Mouse (Mus musculus) neural tube, embryonic 14.5 days (tissue): ENCODE results near the gene Mthfs. TPM values are rescaled to one million over a fixed set of nuclear protein-coding genes. Genes with fewer than 3 reads are reported as not detected.
"Not testable (repeated sequence)": the region's sequence is repeated elsewhere in the genome, so short reads cannot be mapped to it uniquely, and the experiment has no call there.

ENCODE experiments used
- ATAC-seq: fragments of 200-750 bp; cut with Nextera tagmentation; 2 replicates; pipeline ENCODE4 v1.8.0; 2017; ENCODE audit warnings: low read depth, mild to moderate bottlenecking, moderate TSS enrichment, moderate library complexity
- H3K27ac ChIP-seq: fragments of 300-500 bp; sonication (generic); 2 replicates; pipeline ENCODE4 v1.5.1; 2014; ENCODE audit warnings: low read depth, mild to moderate bottlenecking, control low read depth, low read length, moderate library complexity, mixed read lengths
- H3K27me3 ChIP-seq: fragments of 300-500 bp; sonication (generic); 2 replicates; pipeline ENCODE4 v1.6.1; 2014; ENCODE audit warnings: low read length; ENCODE audit not compliant: control insufficient read depth, insufficient read depth
- H3K36me3 ChIP-seq: fragments of 300-500 bp; sonication (generic); 2 replicates; pipeline ENCODE4 v1.6.1; 2014; ENCODE audit warnings: low read length, mixed read lengths; ENCODE audit not compliant: control insufficient read depth, insufficient read depth
- H3K4me1 ChIP-seq: fragments of 300-500 bp; sonication (generic); 2 replicates; pipeline ENCODE4 v1.6.1; 2014; ENCODE audit warnings: low read length; ENCODE audit not compliant: control insufficient read depth, insufficient read depth
- H3K4me2 ChIP-seq: fragments of 300-500 bp; sonication (generic); 2 replicates; pipeline ENCODE4 v1.6.1; 2014; ENCODE audit warnings: mild to moderate bottlenecking, low read depth, low read length, control low read depth
- H3K4me3 ChIP-seq: fragments of 300-500 bp; sonication (generic); 2 replicates; pipeline ENCODE4 v1.5.1; 2014; ENCODE audit warnings: low read depth, low read length, control low read depth, mixed read lengths
- H3K9ac ChIP-seq: fragments of 300-500 bp; sonication (generic); replicated peaks from 2 replicates; pipeline ENCODE4 v1.6.1; 2014; ENCODE audit warnings: low read depth, mild to moderate bottlenecking, control low read depth, low read length, mixed read lengths
- H3K9me3 ChIP-seq: fragments of 300-500 bp; sonication (generic); 2 replicates; pipeline ENCODE4 v1.6.1; 2016; ENCODE audit warnings: low read length; ENCODE audit not compliant: control insufficient read depth
- WGBS: fragments of 180-500 bp; shearing (Covaris S2); extraction: QIAGEN DNeasy Blood & Tissue Kit; methylation state at CpG from one replicate; pipeline ENCODE4 v1.1.7; 2014; 5-methylcytosine and 5-hydroxymethylcytosine counted together
- polyA plus RNA-seq: library from polyadenylated mRNA; unstranded; fragments of >200 nt; fragmentation: Nextera tagmentation; extraction: Ambion mirVana; gene quantifications from 2 replicates; pipeline ENCODE4 v1.2.1, GENCODE M21; 2014

Gene Mthfs
- polyA plus RNA-seq, 1 experiment from 2014 or later = 18.6 TPM

DNA sequence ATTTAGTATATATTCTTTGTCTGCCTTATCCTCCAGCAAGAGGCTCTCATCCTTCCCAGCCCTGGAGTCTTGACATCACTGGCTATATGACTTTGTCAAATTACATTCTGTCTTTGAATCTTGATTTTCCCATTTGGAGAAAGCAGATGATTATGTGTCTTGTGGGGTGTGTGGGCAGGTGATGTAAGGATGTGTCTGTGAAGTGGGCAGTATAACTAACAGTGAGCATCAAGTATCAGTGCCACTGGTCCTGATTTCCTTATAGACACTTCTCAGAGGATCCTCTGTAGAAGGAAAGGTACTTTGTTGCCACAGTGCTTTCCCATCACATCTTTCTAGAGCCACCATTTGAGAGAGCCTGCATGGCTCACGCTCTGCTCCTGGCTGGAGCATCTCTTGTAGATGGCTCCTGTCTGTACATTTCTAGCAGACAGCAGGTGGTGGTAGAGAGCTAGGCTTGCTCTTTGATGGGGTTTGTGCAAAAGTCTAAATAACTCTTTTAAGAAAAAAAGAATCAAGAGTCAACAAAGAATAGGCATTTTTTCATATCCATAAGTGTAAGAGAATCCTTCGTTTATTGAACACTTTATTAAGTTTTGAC lies 20.5 kb downstream of the Mthfs start:
- H3K9me3 ChIP-seq, H3K4me1 ChIP-seq, H3K27me3 ChIP-seq, H3K9ac ChIP-seq, H3K27ac ChIP-seq, H3K4me3 ChIP-seq, H3K4me2 ChIP-seq, H3K36me3 ChIP-seq: not testable (repeated sequence)
- 65% methylated on average over 1 of the region's 2 CpGs for WGBS
- peak; percentile 84 for ATAC-seq

DNA sequence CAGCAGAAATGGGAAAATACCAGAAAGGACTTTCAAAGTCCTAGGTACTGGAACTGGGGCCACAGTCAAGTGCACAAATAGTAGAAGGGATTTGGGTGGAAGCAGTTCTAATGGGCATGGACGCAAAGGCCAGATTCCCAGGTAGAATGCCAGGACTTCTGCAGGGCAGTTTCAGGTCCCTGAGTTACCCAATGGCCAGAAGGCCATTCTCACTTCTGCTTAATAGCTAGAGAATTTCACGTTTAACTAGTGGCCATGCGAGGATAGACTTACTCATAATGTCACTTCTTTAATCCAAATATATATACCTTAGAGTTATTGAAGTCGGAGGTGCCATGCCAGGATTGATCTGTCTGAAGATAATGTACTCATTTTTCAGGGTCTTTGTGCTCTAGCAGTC lies 26.7 kb downstream of the Mthfs start:
- H3K4me2 ChIP-seq, H3K9ac ChIP-seq, H3K36me3 ChIP-seq, H3K4me3 ChIP-seq, H3K27me3 ChIP-seq, H3K9me3 ChIP-seq, H3K27ac ChIP-seq, H3K4me1 ChIP-seq, ATAC-seq: not testable (repeated sequence)
- WGBS = 87% methylated on average over 4 of the region's 4 CpGs

DNA sequence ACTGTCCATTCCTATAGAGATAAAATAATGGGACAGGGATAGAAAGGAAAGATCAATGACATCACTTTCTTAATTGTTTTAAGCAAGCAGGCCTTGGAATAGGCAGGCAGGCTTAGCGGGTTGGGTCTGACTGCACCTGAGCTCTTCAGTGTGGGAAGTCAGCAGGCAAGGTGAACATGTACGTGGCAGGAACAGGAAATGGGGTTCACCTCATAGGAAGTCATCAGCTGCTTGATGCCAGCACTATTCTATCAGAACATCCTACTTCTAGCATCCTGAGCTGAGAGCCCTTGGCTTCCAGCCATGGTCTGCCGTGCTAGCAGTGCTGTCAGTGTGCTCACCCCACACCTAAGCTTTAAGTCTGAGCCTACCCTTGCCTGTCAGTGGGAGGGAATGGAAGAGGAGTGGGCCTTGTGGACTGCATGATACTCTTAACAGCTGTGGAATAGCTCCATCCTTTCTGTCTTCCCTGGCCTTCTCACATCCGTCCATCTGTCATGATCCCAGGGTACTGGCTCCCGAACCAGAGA lies 28.6 kb downstream of the Mthfs start:
- not testable (repeated sequence) for H3K4me3 ChIP-seq, H3K27ac ChIP-seq, H3K4me2 ChIP-seq, H3K9ac ChIP-seq, H3K27me3 ChIP-seq, H3K36me3 ChIP-seq, H3K9me3 ChIP-seq, H3K4me1 ChIP-seq, ATAC-seq
- WGBS = 92% methylated on average over 4 of the region's 5 CpGs

DNA sequence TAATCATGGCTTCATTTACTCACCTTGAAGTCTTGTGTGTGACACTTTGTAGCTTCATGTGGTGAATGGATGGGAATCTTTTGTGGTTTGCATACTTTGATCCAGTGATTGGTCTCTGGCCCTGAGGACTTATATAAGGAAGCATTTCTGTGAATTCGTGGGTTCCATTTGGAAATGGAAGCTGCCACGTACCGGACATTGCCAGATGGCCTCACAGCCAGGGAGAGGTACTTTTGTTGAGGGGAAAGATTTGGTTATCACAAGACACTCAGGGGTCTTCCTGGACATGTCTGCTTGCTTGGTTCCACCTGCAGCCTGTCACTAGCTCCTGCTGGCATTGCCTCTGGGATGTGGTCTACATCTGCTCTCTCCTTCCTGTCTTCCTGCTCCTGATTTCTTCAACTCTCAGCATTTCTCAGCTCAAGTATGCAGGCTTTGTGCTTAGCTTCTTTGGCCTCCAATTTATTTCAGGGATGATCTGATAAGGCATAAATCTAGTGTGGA lies 30.1 kb downstream of the Mthfs start:
- ATAC-seq = not testable (repeated sequence)

DNA sequence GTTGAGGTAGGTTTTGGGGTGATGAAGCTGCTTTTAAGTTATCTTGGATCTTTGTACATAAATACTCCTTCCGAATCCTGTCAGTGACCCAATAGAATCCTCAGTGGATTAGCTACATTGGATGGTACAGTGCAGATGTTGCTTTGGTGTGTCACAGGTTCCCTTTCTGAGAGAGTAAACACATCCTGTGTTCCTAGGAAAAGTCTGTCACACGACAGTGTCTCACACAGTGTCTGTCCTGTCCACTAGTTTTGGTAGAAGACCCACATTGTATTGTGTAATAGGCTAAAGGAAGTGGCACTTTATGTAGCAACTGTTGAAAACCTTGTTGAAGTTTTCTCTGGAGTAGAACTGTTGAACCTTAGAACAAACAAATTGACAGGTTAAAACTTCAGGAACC lies 42.9 kb downstream of the Mthfs start:
- 90% methylated on average over 2 of the region's 2 CpGs for WGBS

More for the DNA sequence above, 30.1 kb downstream of the Mthfs start:
- not testable (repeated sequence) for H3K4me2 ChIP-seq, H3K27ac ChIP-seq, H3K36me3 ChIP-seq, H3K4me1 ChIP-seq, H3K9me3 ChIP-seq, H3K27me3 ChIP-seq, H3K4me3 ChIP-seq, H3K9ac ChIP-seq
- WGBS = 88% methylated on average over 3 of the region's 3 CpGs

DNA sequence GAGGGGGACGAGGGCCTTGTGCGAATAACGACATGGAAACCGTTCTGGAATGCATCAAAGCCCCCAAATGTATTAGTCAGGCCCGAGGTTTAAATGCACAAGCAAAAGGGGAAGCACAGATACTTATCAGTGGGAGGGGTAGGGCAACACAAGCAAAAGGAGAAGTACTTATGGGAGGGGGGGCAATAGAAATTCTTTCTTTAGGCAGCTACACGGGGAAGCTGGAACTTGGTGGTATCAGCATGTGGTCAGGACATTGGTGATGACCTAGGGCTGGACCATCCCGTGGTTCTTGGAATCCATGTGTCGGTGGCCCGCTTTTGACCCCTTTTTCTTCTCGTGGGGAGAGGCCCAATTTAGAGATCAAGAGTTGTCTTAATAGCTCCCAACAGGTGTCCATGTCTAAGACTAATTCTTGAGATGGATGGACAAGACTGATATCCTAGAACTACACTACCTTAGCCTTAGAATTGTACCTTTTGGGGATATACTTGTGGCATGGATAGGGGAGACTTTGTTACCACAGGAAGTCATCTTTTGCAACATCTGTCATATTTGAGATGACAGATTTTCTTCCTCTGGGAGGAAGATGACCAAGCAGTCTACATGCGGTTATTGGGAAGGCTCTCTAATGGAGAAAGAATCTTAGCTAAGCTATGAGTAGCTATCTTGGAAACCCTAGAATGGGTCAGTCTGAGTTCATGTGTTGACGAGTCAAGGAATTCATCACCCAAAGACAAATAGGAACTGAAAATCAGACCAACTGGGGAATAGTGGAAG lies 46.3 kb downstream of the Mthfs start:
- ATAC-seq = no peak

More for the DNA sequence above, 42.9 kb downstream of the Mthfs start:
- Histone ChIP-seq H3K27me3 (no peaks in the 10 kb centered on the region), H3K9me3 (no peaks in the 10 kb centered on the region), H3K9ac (no peak overlapping the region), H3K4me1 (no peaks in the 10 kb centered on the region), H3K4me3 (no peak overlapping the region), H3K27ac (no peak overlapping the region), H3K4me2 (no peak overlapping the region), H3K36me3 (no peaks in the 10 kb centered on the region)
- no peak for ATAC-seq

DNA sequence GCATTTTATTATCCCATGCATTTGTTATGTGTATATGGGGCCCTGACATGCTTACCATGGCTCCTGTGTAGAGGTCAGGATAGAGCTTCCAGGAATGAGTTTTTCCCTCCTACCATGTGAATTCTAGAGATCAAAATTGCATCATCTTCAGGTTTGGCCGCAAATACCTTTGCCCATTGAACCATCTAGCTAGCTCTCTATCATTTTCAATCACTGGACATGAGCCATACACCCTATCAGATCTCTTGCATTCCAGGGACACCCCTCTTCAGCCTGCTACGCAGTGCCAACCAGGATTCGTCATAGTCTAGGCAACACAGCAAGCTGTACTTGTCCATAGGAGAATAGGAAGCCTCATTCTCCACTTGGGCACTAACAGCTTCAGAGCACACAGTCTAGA lies 53.5 kb downstream of the Mthfs start:
- Histone ChIP-seq H3K27me3 (no peaks in the 10 kb centered on the region), H3K4me1 (no peaks in the 10 kb centered on the region), H3K36me3 (no peaks in the 10 kb centered on the region), H3K4me3 (no peak overlapping the region), H3K27ac (no peak overlapping the region), H3K9me3 (no peaks in the 10 kb centered on the region), H3K4me2 (no peak overlapping the region), H3K9ac (no peak overlapping the region)
- 94% methylated on average over 3 of the region's 3 CpGs for WGBS
- no peak for ATAC-seq

More for the DNA sequence above, 46.3 kb downstream of the Mthfs start:
- H3K4me2 ChIP-seq = no peak overlapping the region
- no peak overlapping the region for H3K4me3 ChIP-seq
- H3K27ac ChIP-seq = no peak overlapping the region
- H3K36me3 ChIP-seq = no peaks in the 10 kb centered on the region
- no peaks in the 10 kb centered on the region for H3K4me1 ChIP-seq
- H3K9ac ChIP-seq = no peak overlapping the region
- no peaks in the 10 kb centered on the region for H3K27me3 ChIP-seq
- WGBS = 93% methylated on average over 12 of the region's 12 CpGs
- no peaks in the 10 kb centered on the region for H3K9me3 ChIP-seq

DNA sequence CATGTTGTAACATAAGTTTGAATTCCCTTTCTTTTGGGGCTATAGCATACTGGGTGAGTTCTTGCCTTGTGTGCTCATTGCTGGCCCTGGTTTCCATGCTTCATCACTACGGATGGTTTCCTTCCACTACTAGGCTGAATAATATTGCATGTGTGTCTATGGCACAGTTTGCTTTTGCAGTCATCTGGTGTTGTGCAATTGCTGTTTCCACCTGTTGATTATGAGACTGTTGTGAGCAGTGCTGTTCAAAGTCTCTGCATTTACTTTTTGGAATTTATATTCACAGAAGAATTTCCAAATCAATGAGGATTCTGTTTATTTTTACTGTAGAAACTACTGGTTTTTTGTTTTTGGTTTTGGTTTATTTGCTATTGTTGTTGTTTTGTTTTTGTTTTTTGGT lies 54.1 kb downstream of the Mthfs start:
- no peaks in the 10 kb centered on the region for H3K9me3 ChIP-seq
- H3K9ac ChIP-seq = no peak overlapping the region
- H3K27ac ChIP-seq = no peak overlapping the region
- ATAC-seq = no peak
- no peak overlapping the region for H3K4me3 ChIP-seq
- no peaks in the 10 kb centered on the region for H3K4me1 ChIP-seq
- no peak overlapping the region for H3K4me2 ChIP-seq
- no peaks in the 10 kb centered on the region for H3K27me3 ChIP-seq
- H3K36me3 ChIP-seq = no peaks in the 10 kb centered on the region
- 96% methylated on average over 1 of the region's 1 CpGs for WGBS

DNA sequence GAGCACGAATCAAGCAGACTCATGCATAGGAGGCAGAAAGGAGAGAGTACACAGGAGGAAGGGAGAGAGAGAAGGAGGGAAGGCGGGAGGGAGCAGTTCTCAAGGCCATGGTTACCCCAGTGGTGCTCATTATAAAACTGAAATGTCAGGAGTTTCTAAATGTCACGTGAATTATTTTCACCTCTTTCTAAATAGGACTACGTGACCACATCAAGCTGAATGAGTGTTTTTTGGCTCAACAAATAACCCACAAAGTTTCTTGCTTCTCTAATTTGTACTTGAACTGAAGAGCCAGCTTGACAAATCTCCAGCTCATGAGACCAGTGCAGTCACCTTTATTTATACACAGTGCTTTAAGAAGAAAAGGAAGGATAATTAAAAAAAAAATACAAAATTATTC lies 56.6 kb downstream of the Mthfs start:
- Histone ChIP-seq H3K9ac (no peak overlapping the region), H3K4me3 (no peak overlapping the region), H3K27me3 (no peaks in the 10 kb centered on the region), H3K4me1 (no peaks in the 10 kb centered on the region), H3K4me2 (no peak overlapping the region), H3K27ac (no peak overlapping the region), H3K36me3 (no peaks in the 10 kb centered on the region), H3K9me3 (no peaks in the 10 kb centered on the region)
- no peak for ATAC-seq
- WGBS = 70% methylated on average over 4 of the region's 4 CpGs
